Mouse (Mus musculus): ENCODE measurements around the gene Zfp599.

GRCm38 (mm10) chr9:22229386-22230026 lies 30.2 kb downstream of the Zfp599 start:
- TF ChIP-seq POLR2A (IDR thresholded peaks at IDR 0.05; ENCODE audit: control insufficient read depth, extremely low read depth, insufficient read depth, low read length, poor library complexity) (no peak), CTCF (IDR thresholded peaks at IDR 0.05; ENCODE audit: borderline replicate concordance, control insufficient read depth, extremely low read depth, insufficient read depth, low read length, poor library complexity) (no peak)
